Mouse (Mus musculus): ENCODE measurements at regions not wholly inside any gene's neighbourhood (a gene's known extent, or its start where the extent isn't known, plus 50 kb on each side); places are given as distances from the start of the nearest gene placed in this dataset.

DNA sequence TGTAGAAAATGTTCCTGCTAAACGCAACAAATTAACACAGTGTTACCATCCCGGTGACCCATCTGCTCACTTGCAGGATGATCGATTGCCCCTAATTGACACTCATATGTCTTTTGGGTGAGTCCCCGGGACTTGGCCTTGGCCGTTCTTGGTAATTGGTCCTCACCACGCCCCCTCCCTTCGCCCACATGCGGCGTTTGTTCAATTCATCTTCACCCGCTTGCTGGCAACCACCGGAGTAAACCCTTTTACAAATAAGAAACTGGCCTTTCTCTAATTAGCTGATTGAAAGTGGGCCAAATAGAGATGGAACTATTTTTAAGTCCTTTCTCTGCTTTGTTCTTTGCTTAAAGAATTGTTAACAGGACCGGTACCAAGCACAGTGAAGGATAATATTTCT lies 234.7 kb upstream of the Ajap1 start:
- no peak for DNase-seq (ENCODE audit: extremely low spot score, low read depth, low spot score)

DNA sequence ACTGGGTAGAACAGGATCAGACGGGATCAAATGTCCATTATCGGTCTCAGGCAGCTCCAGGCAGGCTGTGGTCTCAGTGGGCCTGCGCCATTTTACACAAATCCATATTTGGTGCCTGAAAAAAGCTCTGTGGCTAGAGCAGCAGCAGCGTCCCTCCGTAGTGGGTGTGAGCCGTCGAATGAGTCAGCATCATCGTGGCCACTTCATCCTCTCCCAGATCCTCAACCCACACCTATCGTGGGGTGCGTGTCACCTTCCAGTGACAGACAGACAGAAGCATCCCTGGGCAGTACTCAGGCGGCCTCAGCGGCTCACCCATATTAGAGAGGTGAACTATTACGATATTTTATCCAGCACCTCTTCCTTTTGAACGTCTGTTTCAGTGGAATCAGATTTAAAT lies 233.0 kb upstream of the A430005L14Rik start:
- DNase-seq (ENCODE audit: extremely low spot score, low read depth, low spot score), result no peak

DNA sequence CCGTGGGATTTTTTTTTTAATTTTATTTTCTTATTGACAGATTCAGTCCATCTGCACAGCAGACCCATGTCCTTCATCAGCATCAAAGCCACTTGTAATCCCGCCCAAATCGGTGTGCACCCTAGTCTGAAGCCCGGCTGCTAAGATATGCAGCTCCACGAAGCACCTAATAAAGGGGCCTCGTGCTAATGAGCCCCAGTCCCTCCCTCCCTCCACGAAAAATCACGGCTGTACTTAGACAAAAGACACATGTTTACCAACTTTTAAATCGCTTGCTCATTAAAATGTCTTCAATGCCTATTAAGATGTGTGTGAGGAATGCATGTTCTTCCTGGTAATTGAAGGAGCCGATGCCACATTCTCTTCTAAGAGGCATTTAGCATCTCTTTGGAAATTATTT lies 229.8 kb upstream of the A430005L14Rik start:
- no peak for DNase-seq (ENCODE audit: extremely low spot score, low read depth, low spot score)

DNA sequence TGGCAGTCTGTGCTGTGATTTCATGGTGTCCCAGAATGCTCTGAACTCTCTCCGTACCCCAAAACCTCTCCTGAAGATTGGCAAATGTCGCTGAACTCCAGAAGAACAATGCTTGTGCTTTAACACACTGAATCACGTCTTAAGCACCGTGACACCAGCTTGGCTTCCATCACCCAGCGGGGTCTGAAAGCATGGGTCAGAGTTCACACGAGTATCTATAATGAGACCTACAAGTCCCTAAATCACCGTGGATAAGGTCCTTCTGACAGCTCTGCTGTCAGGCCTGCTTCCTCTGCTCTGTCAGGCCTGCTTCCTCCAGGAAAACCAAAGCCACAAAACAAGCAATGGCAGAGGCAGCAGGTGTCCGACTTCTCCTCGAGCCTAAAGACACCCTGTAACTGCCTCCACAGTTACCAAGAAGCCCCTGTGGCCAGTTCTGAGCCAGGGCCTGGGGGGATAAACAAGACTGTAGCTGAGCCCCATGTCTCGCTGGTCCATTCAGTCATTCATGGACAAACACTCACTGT lies 229.1 kb upstream of the A430005L14Rik start:
- DNase-seq (ENCODE audit: extremely low spot score, low read depth, low spot score), result no peak

DNA sequence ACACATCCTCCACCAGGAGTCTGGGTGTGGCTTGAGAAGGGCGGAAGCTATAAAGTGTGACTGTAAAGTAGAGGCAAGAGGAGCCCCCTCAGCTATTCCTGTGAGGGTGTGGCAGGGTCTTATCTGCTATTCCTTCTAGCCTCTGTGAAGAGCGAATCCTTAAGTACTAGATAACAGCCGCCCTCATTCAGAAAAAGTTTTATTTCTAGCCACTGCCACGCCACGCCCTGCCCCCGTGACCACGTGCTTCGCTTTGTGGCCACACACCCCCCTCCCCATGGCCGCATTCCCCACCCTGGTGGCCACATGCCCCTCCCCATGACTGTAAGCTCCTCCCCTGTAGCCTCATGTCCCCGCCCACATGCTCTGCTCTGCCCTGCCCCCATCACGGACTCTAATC lies 218.9 kb upstream of the A430005L14Rik start:
- no peak for DNase-seq (ENCODE audit: extremely low spot score, low read depth, low spot score)

DNA sequence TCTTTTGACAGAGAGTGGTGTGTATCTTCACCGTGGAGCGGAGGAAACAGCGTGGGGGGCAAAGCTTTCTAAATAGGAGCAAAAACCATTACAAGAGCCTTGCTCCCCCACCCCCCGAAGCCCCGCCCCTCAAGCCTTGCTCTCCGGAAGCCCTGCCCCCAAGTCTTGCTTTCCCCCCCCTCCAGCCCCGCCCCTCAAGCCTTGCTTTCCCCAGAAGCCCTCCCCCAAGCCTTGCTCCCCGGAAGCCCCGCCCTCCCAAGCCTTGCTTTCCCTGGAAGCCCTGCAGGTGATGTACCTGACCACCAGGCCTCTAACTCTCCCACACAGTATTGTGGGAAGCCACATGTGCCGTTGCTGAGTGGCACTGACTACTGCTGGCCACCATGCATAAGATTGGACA lies 214.8 kb upstream of the A430005L14Rik start:
- DNase-seq (ENCODE audit: extremely low spot score, low read depth, low spot score), result no peak

DNA sequence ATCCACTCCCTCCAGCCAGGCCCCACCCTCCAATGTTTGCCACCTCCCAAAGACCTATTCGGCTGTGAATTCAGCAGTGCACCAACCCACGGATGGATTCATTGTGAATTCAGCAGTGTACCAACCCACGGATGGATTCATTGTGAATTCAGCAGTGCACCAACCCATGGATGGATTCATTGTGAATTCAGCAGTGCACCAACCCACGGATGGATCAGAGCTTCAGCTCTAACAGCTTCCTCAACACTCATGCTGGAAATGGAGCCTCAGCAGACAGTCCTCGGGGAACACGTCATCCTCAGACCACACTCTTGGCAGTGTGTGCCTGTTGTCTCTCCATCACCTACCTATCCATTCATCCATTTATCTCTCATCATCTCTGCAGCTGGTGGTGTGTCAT lies 204.2 kb upstream of the A430005L14Rik start:
- no peak for DNase-seq (ENCODE audit: extremely low spot score, low read depth, low spot score)

DNA sequence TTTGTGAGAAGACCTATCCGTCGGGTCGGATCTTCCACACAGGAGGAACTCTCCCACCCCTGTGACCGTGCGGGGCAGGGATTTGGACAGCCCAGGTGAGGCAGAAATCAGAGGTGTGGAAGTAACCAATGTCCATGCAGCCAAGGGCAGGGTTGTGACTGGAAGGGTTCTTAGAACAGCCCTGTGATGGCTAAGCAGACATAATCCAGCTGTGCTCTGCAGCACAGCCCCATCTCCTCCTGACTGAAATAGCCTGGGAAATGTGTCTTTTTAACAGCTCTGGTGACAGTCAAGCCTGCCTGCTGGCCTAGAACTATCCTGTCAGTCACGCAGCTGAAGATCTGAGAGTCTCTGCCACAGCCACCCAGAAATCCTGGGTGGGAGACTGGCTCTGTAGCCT lies 198.7 kb upstream of the A430005L14Rik start:
- no peak for DNase-seq (ENCODE audit: extremely low spot score, low read depth, low spot score)

DNA sequence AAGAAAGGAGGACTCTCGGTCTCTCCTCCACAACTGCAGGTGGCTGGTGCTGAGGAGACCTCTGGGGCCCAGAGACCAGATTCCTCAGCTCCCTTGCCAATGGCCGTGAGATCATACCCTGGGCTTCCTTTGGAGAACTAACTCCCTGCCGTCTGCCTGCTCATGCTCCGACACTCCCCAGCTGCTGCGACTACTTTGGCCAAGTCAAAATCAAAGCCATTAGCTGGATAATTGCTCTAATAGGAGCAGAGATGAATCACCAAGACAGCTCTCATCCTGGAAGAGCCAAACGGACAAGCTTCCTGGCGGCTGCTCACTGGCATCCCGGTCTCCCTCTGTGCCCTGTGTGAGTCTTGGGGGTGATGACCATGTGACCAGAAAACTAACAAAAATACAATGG lies 198.3 kb upstream of the A430005L14Rik start:
- no peak for DNase-seq (ENCODE audit: extremely low spot score, low read depth, low spot score)

DNA sequence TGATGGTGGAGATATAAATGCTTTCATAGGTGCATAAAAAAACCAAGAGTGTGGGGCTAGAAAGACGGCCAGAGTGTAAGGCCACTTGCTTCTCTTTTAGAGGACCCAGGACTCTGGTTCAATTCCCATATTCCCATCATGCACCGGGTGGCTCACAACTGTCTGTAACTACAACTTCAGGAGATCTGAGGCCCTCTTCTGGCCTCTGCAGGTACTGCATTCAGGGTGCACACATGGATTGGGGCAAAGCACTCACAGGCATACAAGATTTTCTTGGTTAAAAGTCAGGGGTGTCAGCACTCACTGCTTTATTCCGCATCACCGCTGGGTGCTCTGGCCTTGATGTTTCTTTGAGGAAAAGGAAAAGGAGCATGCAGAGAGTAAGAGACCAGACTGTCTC lies 196.1 kb upstream of the A430005L14Rik start:
- no peak for DNase-seq (ENCODE audit: extremely low spot score, low read depth, low spot score)

DNA sequence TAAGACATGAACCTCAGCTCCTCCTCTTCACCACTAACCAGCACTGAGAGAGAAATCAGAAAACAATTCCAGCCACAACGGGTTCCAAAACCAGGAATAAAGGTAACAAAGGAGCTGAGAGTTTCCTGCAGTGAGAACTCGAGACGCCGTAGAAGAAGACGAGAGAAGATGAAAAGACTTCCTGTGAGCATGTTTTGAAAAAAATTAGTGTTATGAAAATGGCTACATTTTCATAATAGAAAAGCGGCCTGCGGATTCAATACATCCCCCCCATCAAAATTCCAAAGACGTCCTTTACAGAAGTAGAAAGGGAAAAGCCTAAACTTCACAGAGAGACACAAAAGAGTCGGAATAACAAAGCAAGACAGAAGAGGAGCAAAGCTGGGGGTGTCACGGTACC lies 193.6 kb upstream of the A430005L14Rik start:
- DNase-seq (ENCODE audit: extremely low spot score, low read depth, low spot score), result no peak

DNA sequence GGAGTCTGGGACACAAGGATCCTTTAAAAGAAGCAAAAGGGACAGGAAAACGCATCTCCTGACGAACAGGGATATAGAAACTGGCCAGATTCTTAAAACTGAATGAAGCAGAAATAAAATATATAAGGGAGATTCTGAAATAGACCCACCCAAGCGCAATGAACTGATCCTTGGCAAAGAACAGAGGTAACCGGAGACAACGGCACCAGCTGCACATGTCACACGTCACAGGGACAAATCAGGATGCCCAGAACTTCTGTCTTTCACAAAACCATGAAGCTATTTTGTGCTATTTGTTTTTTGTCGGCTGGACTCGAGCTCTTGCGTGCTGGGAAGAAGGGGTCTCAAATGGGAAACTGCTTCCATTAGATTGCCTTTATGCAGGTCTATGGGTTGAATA lies 189.3 kb upstream of the A430005L14Rik start:
- no peak for DNase-seq (ENCODE audit: extremely low spot score, low read depth, low spot score)

DNA sequence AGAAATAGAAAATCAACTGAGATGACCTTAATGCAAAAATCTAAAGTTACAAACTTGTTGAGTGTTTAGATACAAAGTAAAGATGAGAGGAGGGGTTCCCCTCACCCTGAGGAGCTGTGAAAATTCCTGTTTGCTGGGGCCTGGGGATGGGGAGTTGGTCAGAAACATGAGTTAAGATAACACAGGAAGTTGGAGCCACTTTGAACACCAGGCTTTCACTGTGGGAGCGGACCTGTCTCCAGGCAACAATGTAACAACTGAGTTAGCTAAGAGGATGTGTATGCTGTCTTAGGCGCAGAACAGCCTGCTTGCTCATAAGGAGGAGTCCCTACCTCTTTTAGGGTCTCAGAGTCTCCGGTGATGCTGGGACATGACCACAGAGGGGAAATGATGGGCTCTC lies 188.7 kb upstream of the A430005L14Rik start:
- no peak for DNase-seq (ENCODE audit: extremely low spot score, low read depth, low spot score)

DNA sequence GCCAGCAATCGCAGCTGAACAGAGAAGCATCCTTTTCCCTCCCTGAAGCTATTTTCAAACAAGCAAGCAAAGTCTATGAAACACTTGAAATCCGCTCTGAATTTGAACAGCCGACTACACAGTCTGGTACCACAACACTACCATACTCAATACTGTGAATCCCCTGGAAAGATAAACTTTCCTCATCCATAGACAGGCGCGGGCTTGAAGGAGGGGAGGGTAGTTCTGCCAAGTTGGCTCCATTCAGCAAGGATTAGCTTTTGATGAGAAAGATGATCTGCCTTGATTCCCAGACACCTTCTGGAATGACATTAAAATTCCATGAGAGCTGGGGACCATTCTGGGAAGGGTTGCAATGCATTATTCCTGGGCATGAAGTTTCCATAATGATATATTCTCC lies 186.4 kb upstream of the A430005L14Rik start:
- no peak for DNase-seq (ENCODE audit: extremely low spot score, low read depth, low spot score)

DNA sequence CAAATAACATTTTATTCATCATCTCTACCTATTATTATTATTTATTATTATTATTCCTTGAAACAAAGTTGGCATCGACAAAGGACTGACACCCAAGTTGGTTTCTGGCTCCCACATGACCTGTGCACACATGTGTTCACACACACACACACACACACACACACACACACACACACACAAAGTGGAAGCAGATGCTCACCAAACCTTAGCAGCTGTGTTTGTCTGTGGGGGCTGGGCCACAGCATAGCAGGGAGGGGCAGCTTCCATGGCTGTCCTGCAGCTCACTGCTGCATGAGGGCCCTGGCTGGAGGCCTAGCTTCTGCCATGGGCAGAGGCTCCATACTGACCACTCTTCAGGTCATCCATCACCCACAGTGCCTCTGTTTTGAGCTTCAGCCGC lies 176.5 kb upstream of the A430005L14Rik start:
- no peak for DNase-seq (ENCODE audit: extremely low spot score, low read depth, low spot score)

DNA sequence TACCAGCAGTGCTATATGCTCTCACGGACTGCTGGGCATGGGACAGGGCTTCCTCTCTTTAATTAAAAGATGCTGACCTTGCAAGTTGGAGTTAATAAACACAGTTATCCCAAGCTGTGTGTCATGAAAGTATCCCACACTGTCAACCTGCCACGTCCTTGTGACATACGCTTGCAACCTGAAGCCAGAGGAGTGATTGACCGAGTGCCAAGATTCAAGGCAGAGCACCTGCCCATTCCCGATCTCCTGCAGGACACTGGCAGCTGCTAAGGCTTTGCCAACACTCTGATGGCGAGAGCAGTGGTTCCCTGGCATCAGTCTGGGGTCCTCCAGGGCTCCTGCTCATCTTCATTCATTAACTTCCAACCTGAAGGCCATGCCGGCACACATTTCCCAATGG lies 175.8 kb upstream of the A430005L14Rik start:
- DNase-seq (ENCODE audit: extremely low spot score, low read depth, low spot score), result no peak

DNA sequence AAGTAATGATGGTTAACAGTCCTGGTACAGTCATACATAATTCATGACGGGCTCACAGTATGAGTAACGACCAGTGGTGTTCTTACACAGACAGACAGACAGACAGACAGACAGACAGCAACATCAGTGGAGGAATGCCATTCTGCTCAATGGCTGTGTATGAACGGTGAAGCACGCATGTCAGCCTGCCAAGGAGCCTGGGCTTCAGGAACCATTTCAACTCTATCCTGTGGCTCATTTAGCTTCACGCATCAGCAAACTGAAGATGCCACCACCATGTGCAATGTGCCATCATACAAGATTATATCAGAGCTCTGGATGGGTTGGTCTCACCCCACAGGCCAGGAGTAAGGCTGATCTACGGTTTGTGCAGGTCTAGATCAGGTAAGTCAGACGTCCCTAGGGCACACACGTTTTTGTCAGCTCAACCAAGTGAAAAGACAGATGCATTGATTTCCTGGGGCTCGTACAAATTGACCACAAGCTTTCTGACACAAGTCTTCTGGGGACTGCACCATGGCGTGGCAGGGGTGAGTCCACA lies 175.0 kb upstream of the A430005L14Rik start:
- DNase-seq (ENCODE audit: extremely low spot score, low read depth, low spot score), result no peak

DNA sequence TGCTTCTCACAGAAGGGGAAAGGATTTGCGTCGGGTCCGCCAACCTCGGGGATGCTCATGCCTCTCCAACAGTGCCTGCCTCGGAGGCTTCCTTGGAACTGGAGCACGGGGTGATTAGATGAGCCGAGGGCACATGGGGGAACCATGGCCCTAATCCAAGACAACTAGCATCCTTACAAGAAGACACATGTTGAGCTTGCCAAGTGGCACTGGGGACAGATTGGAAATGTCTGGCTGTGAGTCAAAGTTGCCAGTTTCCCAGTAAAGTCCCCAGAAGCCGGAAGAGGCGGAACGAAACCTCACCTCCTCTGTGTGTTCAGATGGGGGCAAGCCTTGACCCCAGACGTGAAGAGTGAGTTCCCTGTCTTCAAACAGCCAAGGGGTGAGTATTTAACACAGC lies 172.6 kb upstream of the A430005L14Rik start:
- no peak for DNase-seq (ENCODE audit: extremely low spot score, low read depth, low spot score)

DNA sequence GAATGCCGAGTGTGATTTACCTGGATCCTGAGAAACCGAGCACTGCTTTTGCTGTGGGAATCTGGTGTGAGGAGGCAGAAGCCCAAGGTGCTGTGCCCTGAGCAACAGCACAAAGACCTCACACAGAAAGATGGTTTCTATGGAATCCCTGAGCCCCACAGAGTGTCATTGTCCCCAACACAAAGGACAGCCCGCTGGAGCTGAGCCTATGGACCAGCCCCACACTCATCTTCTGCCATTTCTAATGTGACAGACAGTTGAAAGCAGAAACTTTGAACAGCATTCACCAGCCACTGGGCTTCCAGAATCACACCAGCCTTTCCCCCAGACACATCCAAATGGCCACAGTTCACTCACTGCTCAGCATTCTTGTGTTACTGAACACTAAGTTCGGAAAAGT lies 171.5 kb upstream of the A430005L14Rik start:
- no peak for DNase-seq (ENCODE audit: extremely low spot score, low read depth, low spot score)

DNA sequence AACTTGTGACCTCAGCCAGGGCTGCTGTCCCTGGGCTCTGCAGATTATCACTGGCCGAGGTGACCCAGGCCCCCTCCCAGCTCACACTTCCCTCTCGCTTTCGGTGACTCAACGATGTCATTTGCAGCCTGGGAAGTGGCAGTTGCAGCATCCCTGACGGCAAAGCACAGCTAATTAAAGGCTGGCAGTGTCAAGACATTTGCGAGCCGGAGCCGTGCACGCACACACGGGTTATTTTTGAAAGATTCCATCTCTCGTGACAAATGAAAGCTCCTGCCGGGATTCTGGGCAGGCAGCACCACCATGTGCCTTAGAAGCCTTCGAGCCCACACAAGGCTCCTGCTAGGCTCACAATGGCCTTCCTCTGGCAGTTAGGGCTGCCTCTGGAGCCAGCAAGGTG lies 164.7 kb upstream of the A430005L14Rik start:
- no peak for DNase-seq (ENCODE audit: extremely low spot score, low read depth, low spot score)

DNA sequence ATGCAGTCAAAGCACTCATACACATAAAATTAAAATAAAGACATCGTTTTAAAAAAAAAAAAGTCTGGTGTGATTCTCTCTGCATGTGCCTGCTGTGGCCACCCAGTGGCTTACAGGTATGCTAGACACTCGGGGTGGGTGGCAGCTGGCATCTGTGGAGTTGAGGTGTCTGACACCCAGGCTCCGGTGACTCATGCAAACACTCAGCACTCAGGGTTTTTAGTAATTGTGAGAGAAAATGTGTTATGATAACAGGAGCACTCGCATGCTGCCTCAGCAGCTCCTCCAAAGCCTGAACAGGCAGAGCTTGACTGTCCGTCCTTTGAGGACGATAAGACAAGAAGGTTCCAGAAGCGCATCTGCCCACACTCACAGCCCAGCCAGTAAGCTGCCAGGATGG lies 159.0 kb upstream of the A430005L14Rik start:
- no peak for DNase-seq (ENCODE audit: extremely low spot score, low read depth, low spot score)

DNA sequence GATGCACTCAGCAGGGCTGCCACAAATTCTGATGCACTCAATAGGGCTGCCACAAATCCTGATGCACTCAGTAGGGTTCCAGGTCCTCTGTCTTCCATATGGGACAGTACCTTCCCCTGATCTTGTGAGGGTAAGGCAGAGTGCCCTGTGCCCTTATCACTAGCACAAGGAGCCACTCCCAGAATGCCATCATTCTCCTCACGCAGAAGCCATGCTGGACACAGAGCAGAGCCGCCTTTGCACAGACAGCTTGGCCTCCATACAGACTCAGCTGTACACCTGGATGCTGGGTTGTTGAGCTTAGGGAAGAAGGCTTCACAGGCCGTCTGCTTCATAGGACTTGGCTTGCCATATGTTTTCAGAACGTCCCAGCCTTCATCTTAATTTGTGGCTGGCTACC lies 151.3 kb upstream of the A430005L14Rik start:
- DNase-seq (ENCODE audit: extremely low spot score, low read depth, low spot score), result no peak

DNA sequence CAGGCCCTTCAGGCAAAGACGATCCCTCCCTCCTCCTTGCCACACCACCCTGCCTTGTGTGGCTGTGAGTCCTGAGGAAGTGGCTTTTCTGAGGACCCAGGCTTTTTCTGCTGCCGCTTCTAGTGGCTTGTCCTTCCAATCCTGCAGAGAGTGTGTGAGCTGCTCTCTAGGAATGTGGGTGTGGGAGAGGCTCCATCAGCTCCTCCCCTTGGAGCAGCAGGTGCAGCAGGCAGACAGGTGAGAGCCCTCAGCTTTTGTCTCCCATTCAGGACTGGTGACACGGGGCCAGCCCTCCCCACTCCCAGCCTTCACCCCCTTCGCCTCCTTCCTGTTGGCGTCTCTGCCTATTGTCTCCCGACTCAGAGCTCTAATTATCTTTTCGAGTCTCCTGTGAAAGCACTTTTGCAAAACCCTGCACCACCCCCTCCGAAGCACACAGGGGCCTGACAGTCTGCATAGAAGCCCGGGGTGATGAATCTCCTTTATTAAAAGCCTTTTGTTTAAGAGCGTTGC lies 150.8 kb upstream of the A430005L14Rik start:
- no peak for DNase-seq (ENCODE audit: extremely low spot score, low read depth, low spot score)

Data from hindlimb bud, embryonic 11.5 days (tissue).